Mouse (Mus musculus): ENCODE measurements around the gene Klc3. TPM values are rescaled to one million over a fixed set of nuclear protein-coding genes. Genes with fewer than 3 reads are reported as not detected.

The Klc3 gene
- polyA plus RNA-seq (2016; fragmentation: Nextera tagmentation; extraction: Ambion mirVana) = 3.3 and 4.4 TPM in 2 replicates

GRCm38 (mm10) chr7:19403731-19404296 lies at the start of gene Klc3:
TSS of gene Klc3 (minus strand) at chr7:19404104.
- 1% methylated on average over 62 of the region's 62 CpGs for WGBS
- Histone ChIP-seq H3K4me1 (peaks cover 26% of the 10 kb centered on the region), H3K27me3 (ENCODE audit: low read depth, poor library complexity, severe bottlenecking) (peaks cover 79% of the 10 kb centered on the region), H3K4me3 (peak within 1 kb of the TSS; percentile 74), H3K36me3 (no peaks in the 10 kb centered on the region), H3K9me3 (replicated peaks) (peaks cover 5% of the 10 kb centered on the region), H3K27ac (peak within 1 kb of the TSS; percentile 68; the same call in 1 of the 2 replicates)
- DNase-seq (ENCODE audit: low spot score) = peak; percentile 77

- H3K36me3 ChIP-seq = peaks cover 91% of the 10 kb centered on the region
Measured at GRCm38 (mm10) chr7:19449165-19449564, 45.3 kb upstream of the Klc3 start.

GRCm38 (mm10) chr7:19447689-19448088 lies 43.8 kb upstream of the Klc3 start:
- no peak for DNase-seq (ENCODE audit: low spot score)
- Histone ChIP-seq H3K36me3 (peaks cover 95% of the 10 kb centered on the region), H3K27ac (no peak overlapping the region), H3K27me3 (ENCODE audit: low read depth, poor library complexity, severe bottlenecking) (no peaks in the 10 kb centered on the region), H3K4me1 (no peaks in the 10 kb centered on the region), H3K4me3 (no peak overlapping the region), H3K9me3 (replicated peaks) (no peaks in the 10 kb centered on the region)
- 92% methylated on average over 16 of the region's 16 CpGs for WGBS

More at GRCm38 (mm10) chr7:19449165-19449564, 45.3 kb upstream of the Klc3 start:
- 94% methylated on average over 12 of the region's 12 CpGs for WGBS
- no peaks in the 10 kb centered on the region for H3K4me1 ChIP-seq
- H3K9me3 ChIP-seq (replicated peaks) = no peaks in the 10 kb centered on the region
- no peak overlapping the region for H3K27ac ChIP-seq
- no peak overlapping the region for H3K4me3 ChIP-seq
- no peaks in the 10 kb centered on the region for H3K27me3 ChIP-seq (ENCODE audit: low read depth, poor library complexity, severe bottlenecking)
- no peak for DNase-seq (ENCODE audit: low spot score)

- 85% methylated on average over 12 of the region's 12 CpGs for WGBS
- no peaks in the 10 kb centered on the region for H3K9me3 ChIP-seq (replicated peaks)
- DNase-seq (ENCODE audit: low spot score) = no peak
- peaks cover 95% of the 10 kb centered on the region for H3K36me3 ChIP-seq
- H3K4me3 ChIP-seq = no peak overlapping the region
- no peak overlapping the region for H3K27ac ChIP-seq
- H3K4me1 ChIP-seq = no peaks in the 10 kb centered on the region
- no peaks in the 10 kb centered on the region for H3K27me3 ChIP-seq (ENCODE audit: low read depth, poor library complexity, severe bottlenecking)
Measured at GRCm38 (mm10) chr7:19444801-19445200, 40.9 kb upstream of the Klc3 start.

GRCm38 (mm10) chr7:19443344-19443743 lies 39.4 kb upstream of the Klc3 start:
- WGBS = 41% methylated on average over 3 of the region's 3 CpGs
- Histone ChIP-seq H3K36me3 (peaks cover 92% of the 10 kb centered on the region), H3K27me3 (ENCODE audit: low read depth, poor library complexity, severe bottlenecking) (no peaks in the 10 kb centered on the region), H3K9me3 (replicated peaks) (no peaks in the 10 kb centered on the region), H3K4me3 (no peak overlapping the region), H3K4me1 (no peaks in the 10 kb centered on the region), H3K27ac (no peak overlapping the region)
- DNase-seq (ENCODE audit: low spot score) = peak; percentile 87

GRCm38 (mm10) chr7:19441448-19442091 lies 37.7 kb upstream of the Klc3 start:
- Histone ChIP-seq H3K27ac (no peak overlapping the region), H3K4me3 (no peak overlapping the region), H3K36me3 (peaks cover 92% of the 10 kb centered on the region), H3K4me1 (no peaks in the 10 kb centered on the region), H3K27me3 (ENCODE audit: low read depth, poor library complexity, severe bottlenecking) (no peaks in the 10 kb centered on the region), H3K9me3 (replicated peaks) (no peaks in the 10 kb centered on the region)
- WGBS = 89% methylated on average over 9 of the region's 9 CpGs
- no peak for DNase-seq (ENCODE audit: low spot score)

- Histone ChIP-seq H3K4me3 (no peak overlapping the region), H3K27me3 (ENCODE audit: low read depth, poor library complexity, severe bottlenecking) (no peaks in the 10 kb centered on the region), H3K4me1 (no peaks in the 10 kb centered on the region), H3K36me3 (peaks cover 97% of the 10 kb centered on the region), H3K9me3 (replicated peaks) (no peaks in the 10 kb centered on the region), H3K27ac (no peak overlapping the region)
- DNase-seq (ENCODE audit: low spot score) = no peak
- WGBS = 80% methylated on average over 9 of the region's 9 CpGs
Measured at GRCm38 (mm10) chr7:19437048-19437447, 33.1 kb upstream of the Klc3 start.

GRCm38 (mm10) chr7:19436276-19436675 lies 32.4 kb upstream of the Klc3 start:
- peaks cover 97% of the 10 kb centered on the region for H3K36me3 ChIP-seq
- WGBS = 97% methylated on average over 2 of the region's 2 CpGs
- H3K4me3 ChIP-seq = no peak overlapping the region
- DNase-seq (ENCODE audit: low spot score) = no peak
- H3K27ac ChIP-seq = no peak overlapping the region
- H3K27me3 ChIP-seq (ENCODE audit: low read depth, poor library complexity, severe bottlenecking) = no peaks in the 10 kb centered on the region
- no peaks in the 10 kb centered on the region for H3K4me1 ChIP-seq
- H3K9me3 ChIP-seq (replicated peaks) = no peaks in the 10 kb centered on the region

GRCm38 (mm10) chr7:19432475-19432874 lies 28.6 kb upstream of the Klc3 start:
- Histone ChIP-seq H3K27me3 (ENCODE audit: low read depth, poor library complexity, severe bottlenecking) (no peaks in the 10 kb centered on the region), H3K4me3 (no peak overlapping the region), H3K27ac (no peak overlapping the region), H3K36me3 (peaks cover 100% of the 10 kb centered on the region), H3K9me3 (replicated peaks) (no peaks in the 10 kb centered on the region), H3K4me1 (no peaks in the 10 kb centered on the region)
- DNase-seq (ENCODE audit: low spot score) = no peak
- 98% methylated on average over 2 of the region's 2 CpGs for WGBS

- Histone ChIP-seq H3K4me3 (no peak overlapping the region), H3K9me3 (replicated peaks) (no peaks in the 10 kb centered on the region), H3K27me3 (ENCODE audit: low read depth, poor library complexity, severe bottlenecking) (no peaks in the 10 kb centered on the region), H3K36me3 (peaks cover 100% of the 10 kb centered on the region), H3K27ac (no peak overlapping the region), H3K4me1 (no peaks in the 10 kb centered on the region)
- no peak for DNase-seq (ENCODE audit: low spot score)
- 91% methylated on average over 6 of the region's 6 CpGs for WGBS
Measured at GRCm38 (mm10) chr7:19430402-19430801, 26.5 kb upstream of the Klc3 start.

GRCm38 (mm10) chr7:19429726-19430125 lies 25.8 kb upstream of the Klc3 start:
- no peaks in the 10 kb centered on the region for H3K4me1 ChIP-seq
- H3K27me3 ChIP-seq (ENCODE audit: low read depth, poor library complexity, severe bottlenecking) = no peaks in the 10 kb centered on the region
- H3K36me3 ChIP-seq = peaks cover 100% of the 10 kb centered on the region
- H3K9me3 ChIP-seq (replicated peaks) = no peaks in the 10 kb centered on the region
- no peak overlapping the region for H3K4me3 ChIP-seq
- 73% methylated on average over 8 of the region's 8 CpGs for WGBS
- H3K27ac ChIP-seq = no peak overlapping the region
- no peak for DNase-seq (ENCODE audit: low spot score)

- no peaks in the 10 kb centered on the region for H3K4me1 ChIP-seq
- H3K27me3 ChIP-seq (ENCODE audit: low read depth, poor library complexity, severe bottlenecking) = no peaks in the 10 kb centered on the region
- H3K27ac ChIP-seq = no peak overlapping the region
- no peak for DNase-seq (ENCODE audit: low spot score)
- WGBS = 80% methylated on average over 15 of the region's 15 CpGs
- H3K9me3 ChIP-seq (replicated peaks) = no peaks in the 10 kb centered on the region
- H3K36me3 ChIP-seq = peaks cover 84% of the 10 kb centered on the region
- no peak overlapping the region for H3K4me3 ChIP-seq
Measured at GRCm38 (mm10) chr7:19427999-19428650, 24.2 kb upstream of the Klc3 start.

GRCm38 (mm10) chr7:19426888-19427287 lies 23.0 kb upstream of the Klc3 start:
- Histone ChIP-seq H3K9me3 (replicated peaks) (no peaks in the 10 kb centered on the region), H3K27me3 (ENCODE audit: low read depth, poor library complexity, severe bottlenecking) (peaks cover 10% of the 10 kb centered on the region; the same call in 1 of the 2 replicates), H3K36me3 (peaks cover 72% of the 10 kb centered on the region), H3K4me1 (no peaks in the 10 kb centered on the region), H3K27ac (no peak overlapping the region), H3K4me3 (no peak overlapping the region)
- 92% methylated on average over 6 of the region's 6 CpGs for WGBS
- no peak for DNase-seq (ENCODE audit: low spot score)
